Comparison of ENCODE assay signal across 10 mouse cellular contexts in genomic region chr12:108249522-108249921, GRCm38 (mm10). TPM values are rescaled to one million over a fixed set of nuclear protein-coding genes. Genes with fewer than 3 reads are reported as not detected.
DNase-seq lines count a peak whose midpoint lies in the region; ATAC-seq and TF ChIP-seq lines count a peak whose summit lies in the region.
"Had no signal": no experiment of that assay in that cellular context is flagged by ENCODE, and none has a peak within 500 bp of the region (broad histone marks: within the 10 kb centered on the region; RNA-seq: fewer than 3 reads in every experiment).

No protein-coding gene starts in this region.

- no peaks in the 10 kb centered on the region for H3K27me3 ChIP-seq in midbrain, embryonic 10.5 days (ENCODE audit: low read depth, poor library complexity, severe bottlenecking)
- no peaks in the 10 kb centered on the region for H3K27me3 ChIP-seq in midbrain, embryonic 11.5 days (ENCODE audit: control insufficient read depth, insufficient read depth, low read length)
- no peaks in the 10 kb centered on the region for H3K27me3 ChIP-seq in heart, embryonic 15.5 days
- no peaks in the 10 kb centered on the region for H3K27me3 ChIP-seq in midbrain, postnatal 0 days (ENCODE audit: insufficient read depth, low read length)
- H3K27me3 ChIP-seq: embryonic facial prominence, embryonic 15.5 days had no signal

- H3K4me3 ChIP-seq in midbrain, embryonic 10.5 days: no peak overlapping the region
- no peak overlapping the region for H3K4me3 ChIP-seq in midbrain, embryonic 11.5 days (ENCODE audit: low read depth, low read length)
- peak overlapping the region; percentile 7; the same call in 1 of the 2 replicates for H3K4me3 ChIP-seq in heart, embryonic 15.5 days
- H3K4me3 ChIP-seq in midbrain, postnatal 0 days (ENCODE audit: low read depth, low read length): no peak overlapping the region
- H3K4me3 ChIP-seq: embryonic facial prominence, embryonic 15.5 days had no signal

- TF ChIP-seq CTCF in midbrain, postnatal 0 days (IDR thresholded peaks at IDR 0.05): no peak

- no peak for DNase-seq in midbrain, embryonic 10.5 days (ENCODE audit: low spot score)
- DNase-seq in midbrain, embryonic 11.5 days (ENCODE audit: low spot score, missing footprints): no peak
- DNase-seq in kidney, postnatal 36 days: peak; percentile 95 to 96
- peak; percentile 50 for DNase-seq in midbrain, postnatal 0 days (ENCODE audit: low spot score)
- DNase-seq in cerebellum, postnatal 4 days (ENCODE audit: low spot score in 2 of 2): no peak

- peak overlapping the region; percentile 33; the same call in 1 of the 2 replicates for H3K27ac ChIP-seq in midbrain, embryonic 10.5 days (replicated peaks)
- H3K27ac ChIP-seq in midbrain, embryonic 11.5 days (ENCODE audit: low read depth, low read length): no peak overlapping the region
- peak overlapping the region; percentile 72 for H3K27ac ChIP-seq in heart, embryonic 15.5 days
- no peak overlapping the region for H3K27ac ChIP-seq in midbrain, postnatal 0 days (ENCODE audit: low read depth, low read length)
- H3K27ac ChIP-seq: embryonic facial prominence, embryonic 15.5 days had no signal

- H3K9me3 ChIP-seq in midbrain, embryonic 10.5 days (replicated peaks): no peaks in the 10 kb centered on the region
- H3K9me3 ChIP-seq in midbrain, embryonic 11.5 days (ENCODE audit: control insufficient read depth, low read length): no peaks in the 10 kb centered on the region
- no peaks in the 10 kb centered on the region for H3K9me3 ChIP-seq in heart, embryonic 15.5 days (replicated peaks)
- no peaks in the 10 kb centered on the region for H3K9me3 ChIP-seq in midbrain, postnatal 0 days (ENCODE audit: low read length)
- H3K9me3 ChIP-seq: embryonic facial prominence, embryonic 15.5 days had no signal

- WGBS in midbrain, embryonic 10.5 days: 91% methylated on average over 10 of the region's 10 CpGs
- WGBS in midbrain, embryonic 11.5 days: 86% methylated on average over 10 of the region's 10 CpGs
- WGBS in heart, embryonic 15.5 days: 29% methylated on average over 10 of the region's 10 CpGs
- 57% methylated on average over 10 of the region's 10 CpGs for WGBS in midbrain, postnatal 0 days

- no peak overlapping the region for H3K4me2 ChIP-seq in midbrain, embryonic 11.5 days
- peak overlapping the region; percentile 46 for H3K4me2 ChIP-seq in heart, embryonic 15.5 days
- H3K4me2 ChIP-seq in midbrain, postnatal 0 days (ENCODE audit: low read depth, low read length, poor library complexity, severe bottlenecking): no peak overlapping the region
- H3K4me2 ChIP-seq: embryonic facial prominence, embryonic 15.5 days had no signal

- H3K36me3 ChIP-seq in midbrain, embryonic 10.5 days: peaks cover 15% of the 10 kb centered on the region; the same call in 1 of the 2 replicates
- no peaks in the 10 kb centered on the region for H3K36me3 ChIP-seq in midbrain, embryonic 11.5 days (ENCODE audit: control insufficient read depth, insufficient read depth, low read length)
- no peaks in the 10 kb centered on the region for H3K36me3 ChIP-seq in heart, embryonic 15.5 days
- no peaks in the 10 kb centered on the region for H3K36me3 ChIP-seq in midbrain, postnatal 0 days (ENCODE audit: insufficient read depth, low read length)
- H3K36me3 ChIP-seq: embryonic facial prominence, embryonic 15.5 days had no signal

- ATAC-seq in midbrain, embryonic 11.5 days (ENCODE audit: low FRiP score): no peak
- ATAC-seq in heart, embryonic 15.5 days (replicated peaks; ENCODE audit: insufficient number of reproducible peaks, insufficient read depth, low FRiP score, low read depth): no peak
- ATAC-seq in midbrain, postnatal 0 days (ENCODE audit: low FRiP score): no peak
- no peak for ATAC-seq in granulocyte monocyte progenitor cell, adult 5-6 weeks (replicated peaks; ENCODE audit: poor library complexity, severe bottlenecking)
- no peak for ATAC-seq in frontal cortex, adult (ENCODE audit: low TSS enrichment)

- H3K4me1 ChIP-seq in midbrain, embryonic 10.5 days: peaks cover 90% of the 10 kb centered on the region
- peaks cover 30% of the 10 kb centered on the region for H3K4me1 ChIP-seq in midbrain, embryonic 11.5 days (ENCODE audit: control insufficient read depth, insufficient read depth, low read length)
- H3K4me1 ChIP-seq in heart, embryonic 15.5 days (replicated peaks): peaks cover 90% of the 10 kb centered on the region
- H3K4me1 ChIP-seq in midbrain, postnatal 0 days (ENCODE audit: insufficient read depth, low read length): peaks cover 12% of the 10 kb centered on the region

- no peak overlapping the region for H3K9ac ChIP-seq in midbrain, embryonic 11.5 days (ENCODE audit: low read length)
- peak overlapping the region; percentile 5; the same call in 1 of the 2 replicates for H3K9ac ChIP-seq in heart, embryonic 15.5 days
- H3K9ac ChIP-seq in midbrain, postnatal 0 days (replicated peaks; ENCODE audit: low read length, poor library complexity, severe bottlenecking): no peak overlapping the region
- H3K9ac ChIP-seq: embryonic facial prominence, embryonic 15.5 days had no signal

RNA-seq across cellular contexts. Expression of gene Ccdc85c, which starts 25.7 kb away (rescaled TPM):
- polyA plus RNA-seq in midbrain, embryonic 10.5 days (2016; fragmentation: Nextera tagmentation; extraction: Ambion mirVana): 12.1 and 15.5 TPM in 2 replicates
- polyA plus RNA-seq in midbrain, embryonic 11.5 days (2014; fragmentation: Nextera tagmentation; extraction: Ambion mirVana): 19.2 and 20.4 TPM in 2 replicates
- polyA plus RNA-seq in heart, embryonic 15.5 days (2015; fragmentation: Nextera tagmentation; extraction: Ambion mirVana): 4.7 and 5.7 TPM in 2 replicates
- 69.1 and 89.6 TPM in 2 replicates for total RNA-seq in midbrain, postnatal 0 days (2014; rRNA removed)
- 16.6 and 19.9 TPM in 2 replicates for polyA plus RNA-seq in midbrain, postnatal 0 days (2015; fragmentation: Nextera tagmentation; extraction: Ambion mirVana)
- 0.95 and 1.7 TPM in 2 replicates for total RNA-seq in granulocyte monocyte progenitor cell, adult 5-6 weeks (2014; fragmentation: Nextera tagmentation)
- 0.90 and 2.4 TPM in 2 replicates for total RNA-seq in granulocyte monocyte progenitor cell, adult 5-6 weeks (2017)

RNA-seq across cellular contexts. Expression of gene Hhipl1, which starts 56.5 kb away (rescaled TPM):
- polyA plus RNA-seq in midbrain, embryonic 10.5 days (2016; fragmentation: Nextera tagmentation; extraction: Ambion mirVana): 3.7 and 5.1 TPM in 2 replicates
- 2.7 and 3.5 TPM in 2 replicates for polyA plus RNA-seq in midbrain, embryonic 11.5 days (2014; fragmentation: Nextera tagmentation; extraction: Ambion mirVana)
- 1.0 TPM in 2 replicates for polyA plus RNA-seq in heart, embryonic 15.5 days (2015; fragmentation: Nextera tagmentation; extraction: Ambion mirVana)
- 9.3 and 10.4 TPM in 2 replicates for total RNA-seq in midbrain, postnatal 0 days (2014; rRNA removed)
- 2.7 and 2.9 TPM in 2 replicates for polyA plus RNA-seq in midbrain, postnatal 0 days (2015; fragmentation: Nextera tagmentation; extraction: Ambion mirVana)
- not detected in 2 replicates for total RNA-seq in granulocyte monocyte progenitor cell, adult 5-6 weeks (2014; fragmentation: Nextera tagmentation)
- total RNA-seq in granulocyte monocyte progenitor cell, adult 5-6 weeks (2017): not detected in 2 replicates
- total RNA-seq: MEL had no signal

Comparison
In these comparisons a context has a peak if more than half of its experiments do, and no peak if none do; other contexts are left out.
1. DNase-seq: peak in kidney, postnatal 36 days (2 of 2) and midbrain, postnatal 0 days (single experiment); none in midbrain, embryonic 10.5 days (single experiment), midbrain, embryonic 11.5 days (single experiment) and cerebellum, postnatal 4 days (0 of 2).
2. H3K27ac ChIP-seq: peak in midbrain, embryonic 10.5 days (single experiment) and heart, embryonic 15.5 days (single experiment); none in midbrain, embryonic 11.5 days (single experiment) and midbrain, postnatal 0 days (single experiment).